Mouse (Mus musculus): ENCODE results near the gene Pet100. TPM values are rescaled to one million over a fixed set of nuclear protein-coding genes. Genes with fewer than 3 reads are reported as not detected.
"Not testable (repeated sequence)": the region's sequence is repeated elsewhere in the genome, so short reads cannot be mapped to it uniquely, and the experiment has no call there.

The Pet100 gene
- polyA plus RNA-seq (2015; fragmentation: Nextera tagmentation; extraction: Ambion mirVana), result 76.2 and 80.9 TPM in 2 replicates

GRCm38 (mm10) chr8:3621199-3621970, at the start of gene Pet100, which contains the start of gene Xab2:
Pet100 (plus strand) TSS chr8:3621548.
Xab2 (minus strand) TSS chr8:3621316.
- ATAC-seq (ENCODE audit: low read depth), result peak; percentile 99
- Histone ChIP-seq H3K9me3 (replicated peaks; ENCODE audit: control insufficient read depth, low read length) (no peaks in the 10 kb centered on the region), H3K27ac (ENCODE audit: low read length) (peak within 1 kb of the TSS; percentile 47), H3K36me3 (ENCODE audit: control insufficient read depth, insufficient read depth) (peaks cover 17% of the 10 kb centered on the region), H3K4me3 (ENCODE audit: low read depth, low read length) (peak within 1 kb of the TSS; percentile 89), H3K4me2 (ENCODE audit: low read depth, low read length) (peak within 1 kb of the TSS; percentile 85), H3K4me1 (ENCODE audit: control insufficient read depth, low read depth, low read length) (peaks cover 17% of the 10 kb centered on the region), H3K27me3 (ENCODE audit: control insufficient read depth, insufficient read depth, low read depth, low read length) (no peaks in the 10 kb centered on the region), H3K9ac (ENCODE audit: low read depth, low read length) (peak within 1 kb of the TSS; percentile 79)
- WGBS (ENCODE audit: insufficient replicate concordance), result under 1% methylated on average over 37 of the region's 37 CpGs

GRCm38 (mm10) chr8:3574546-3574945, 46.8 kb upstream of the Pet100 start:
- H3K27ac ChIP-seq (ENCODE audit: low read length), result no peak overlapping the region
- no peaks in the 10 kb centered on the region for H3K9me3 ChIP-seq (replicated peaks; ENCODE audit: control insufficient read depth, low read length)
- no peak for ATAC-seq (ENCODE audit: low read depth)
- H3K4me2 ChIP-seq (ENCODE audit: low read depth, low read length), result no peak overlapping the region
- H3K27me3 ChIP-seq (ENCODE audit: control insufficient read depth, insufficient read depth, low read depth, low read length), result no peaks in the 10 kb centered on the region
- 69% methylated on average over 3 of the region's 3 CpGs for WGBS (ENCODE audit: insufficient replicate concordance)
- no peaks in the 10 kb centered on the region for H3K4me1 ChIP-seq (ENCODE audit: control insufficient read depth, low read depth, low read length)
- no peaks in the 10 kb centered on the region for H3K36me3 ChIP-seq (ENCODE audit: control insufficient read depth, insufficient read depth)
- H3K9ac ChIP-seq (ENCODE audit: low read depth, low read length), result no peak overlapping the region
- no peak overlapping the region for H3K4me3 ChIP-seq (ENCODE audit: low read depth, low read length)

- Histone ChIP-seq H3K4me3 (ENCODE audit: low read depth, low read length) (no peak overlapping the region), H3K27ac (ENCODE audit: low read length) (no peak overlapping the region), H3K27me3 (ENCODE audit: control insufficient read depth, insufficient read depth, low read depth, low read length) (no peaks in the 10 kb centered on the region), H3K9ac (ENCODE audit: low read depth, low read length) (no peak overlapping the region), H3K9me3 (replicated peaks; ENCODE audit: control insufficient read depth, low read length) (no peaks in the 10 kb centered on the region), H3K4me2 (ENCODE audit: low read depth, low read length) (no peak overlapping the region), H3K4me1 (ENCODE audit: control insufficient read depth, low read depth, low read length) (no peaks in the 10 kb centered on the region), H3K36me3 (ENCODE audit: control insufficient read depth, insufficient read depth) (no peaks in the 10 kb centered on the region)
- no peak for ATAC-seq (ENCODE audit: low read depth)
- 58% methylated on average over 15 of the region's 15 CpGs for WGBS (ENCODE audit: insufficient replicate concordance)
Measured at GRCm38 (mm10) chr8:3576211-3576960, 45.0 kb upstream of the Pet100 start.

GRCm38 (mm10) chr8:3579390-3580364, 41.7 kb upstream of the Pet100 start:
- no peak overlapping the region for H3K4me3 ChIP-seq (ENCODE audit: low read depth, low read length)
- no peak overlapping the region for H3K4me2 ChIP-seq (ENCODE audit: low read depth, low read length)
- no peaks in the 10 kb centered on the region for H3K4me1 ChIP-seq (ENCODE audit: control insufficient read depth, low read depth, low read length)
- H3K9me3 ChIP-seq (replicated peaks; ENCODE audit: control insufficient read depth, low read length), result no peaks in the 10 kb centered on the region
- 70% methylated on average over 9 of the region's 9 CpGs for WGBS (ENCODE audit: insufficient replicate concordance)
- H3K9ac ChIP-seq (ENCODE audit: low read depth, low read length), result no peak overlapping the region
- H3K36me3 ChIP-seq (ENCODE audit: control insufficient read depth, insufficient read depth), result no peaks in the 10 kb centered on the region
- no peaks in the 10 kb centered on the region for H3K27me3 ChIP-seq (ENCODE audit: control insufficient read depth, insufficient read depth, low read depth, low read length)
- H3K27ac ChIP-seq (ENCODE audit: low read length), result no peak overlapping the region
- ATAC-seq (ENCODE audit: low read depth), result 0 out of 2 replicates have a peak, but pooled peaks have one; percentile 16

GRCm38 (mm10) chr8:3581961-3582360, 39.4 kb upstream of the Pet100 start:
- H3K27ac ChIP-seq (ENCODE audit: low read length); H3K9ac ChIP-seq (ENCODE audit: low read depth, low read length); ATAC-seq (ENCODE audit: low read depth); H3K4me1 ChIP-seq (ENCODE audit: control insufficient read depth, low read depth, low read length); H3K27me3 ChIP-seq (ENCODE audit: control insufficient read depth, insufficient read depth, low read depth, low read length); H3K4me2 ChIP-seq (ENCODE audit: low read depth, low read length); H3K9me3 ChIP-seq (replicated peaks; ENCODE audit: control insufficient read depth, low read length); H3K4me3 ChIP-seq (ENCODE audit: low read depth, low read length); H3K36me3 ChIP-seq (ENCODE audit: control insufficient read depth, insufficient read depth): not testable (repeated sequence)
- WGBS (ENCODE audit: insufficient replicate concordance), result 55% methylated on average over 1 of the region's 3 CpGs

- peak overlapping the region; percentile 87; the same call in 1 of the 2 replicates for H3K4me2 ChIP-seq (ENCODE audit: low read depth, low read length)
- H3K9ac ChIP-seq (ENCODE audit: low read depth, low read length), result no peak overlapping the region
- WGBS (ENCODE audit: insufficient replicate concordance), result 40% methylated on average over 2 of the region's 2 CpGs
- H3K27me3 ChIP-seq (ENCODE audit: control insufficient read depth, insufficient read depth, low read depth, low read length), result peaks cover 2% of the 10 kb centered on the region; the same call in 1 of the 2 replicates
- no peaks in the 10 kb centered on the region for H3K36me3 ChIP-seq (ENCODE audit: control insufficient read depth, insufficient read depth)
- H3K9me3 ChIP-seq (replicated peaks; ENCODE audit: control insufficient read depth, low read length), result no peaks in the 10 kb centered on the region
- no peak overlapping the region for H3K27ac ChIP-seq (ENCODE audit: low read length)
- H3K4me1 ChIP-seq (ENCODE audit: control insufficient read depth, low read depth, low read length), result peaks cover 19% of the 10 kb centered on the region
- peak; percentile 59 for ATAC-seq (ENCODE audit: low read depth)
- no peak overlapping the region for H3K4me3 ChIP-seq (ENCODE audit: low read depth, low read length)
Measured at GRCm38 (mm10) chr8:3586452-3586851, 34.9 kb upstream of the Pet100 start.

GRCm38 (mm10) chr8:3586993-3587390, 34.4 kb upstream of the Pet100 start, which contains the start of gene Camsap3:
Camsap3 (plus strand) TSS chr8:3587293.
- Histone ChIP-seq H3K4me1 (ENCODE audit: control insufficient read depth, low read depth, low read length) (peaks cover 19% of the 10 kb centered on the region), H3K4me3 (ENCODE audit: low read depth, low read length) (peak within 1 kb of the TSS; percentile 70), H3K27me3 (ENCODE audit: control insufficient read depth, insufficient read depth, low read depth, low read length) (peaks cover 2% of the 10 kb centered on the region; the same call in 1 of the 2 replicates), H3K36me3 (ENCODE audit: control insufficient read depth, insufficient read depth) (no peaks in the 10 kb centered on the region), H3K27ac (ENCODE audit: low read length) (peak within 1 kb of the TSS; percentile 74), H3K9me3 (replicated peaks; ENCODE audit: control insufficient read depth, low read length) (no peaks in the 10 kb centered on the region), H3K9ac (ENCODE audit: low read depth, low read length) (peak within 1 kb of the TSS; percentile 72), H3K4me2 (ENCODE audit: low read depth, low read length) (peak within 1 kb of the TSS; percentile 87)
- ATAC-seq (ENCODE audit: low read depth), result no peak; the same call in 1 of the 2 replicates
- whole genome bisulfite sequencing (ENCODE audit: insufficient replicate concordance), result 3% methylated on average over 7 of the region's 7 CpGs
